Mouse (Mus musculus): ENCODE measurements around the gene Cldn10.

- no peak for TF ChIP-seq CTCF (IDR thresholded peaks at IDR 0.05)
- TF ChIP-seq EP300 (IDR thresholded peaks at IDR 0.05): no peak
These were observed 107.5 kb downstream of the Cldn10 start for GRCm38 (mm10) chr14:118895228-118895627.

Measured in lung, postnatal 0 days (tissue).